Mouse (Mus musculus): ENCODE results near the gene Adgra1.

Adgra1 gene

DNA sequence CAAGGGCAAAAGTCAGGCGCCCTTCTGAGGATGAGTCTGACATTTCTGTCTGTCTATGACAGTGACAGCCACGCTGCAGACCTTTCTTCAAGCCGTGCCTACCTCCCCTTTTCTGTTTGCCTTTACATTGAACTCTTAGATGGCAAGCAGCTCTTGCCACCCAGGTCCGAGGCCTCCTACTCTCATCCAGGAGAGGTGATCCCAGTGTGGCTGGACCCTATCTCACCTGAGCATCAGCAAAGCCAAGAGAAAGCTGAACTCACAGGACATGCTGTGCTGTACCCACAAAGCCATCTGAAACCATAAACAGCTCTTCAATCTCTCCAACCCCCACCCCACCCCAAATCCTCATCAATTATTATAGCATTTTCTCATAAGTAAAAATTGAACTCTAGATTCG is 16.7 kb downstream of the Adgra1 start:
- DNase-seq: peak; percentile 64

DNA sequence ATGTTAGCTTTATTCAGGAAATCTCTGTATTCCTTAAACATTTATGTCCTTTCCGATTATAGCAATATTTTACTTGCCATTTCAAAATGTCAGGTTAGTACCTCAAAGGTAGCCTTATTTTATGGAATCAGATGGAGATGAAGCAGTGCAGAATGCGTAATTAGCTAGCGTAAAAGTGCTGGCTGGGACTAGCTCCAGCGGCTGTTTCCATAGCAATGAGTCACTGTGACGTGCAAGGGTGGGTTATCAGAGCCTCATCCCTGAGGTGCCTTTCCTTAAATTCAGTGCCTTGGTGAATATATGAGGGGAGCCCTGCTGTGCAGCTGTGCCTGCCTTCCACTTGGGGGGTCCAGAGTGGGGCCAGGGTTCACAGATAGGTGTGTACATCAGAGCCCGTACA is 17.1 kb downstream of the Adgra1 start:
- DNase-seq: peak; percentile 83

DNA sequence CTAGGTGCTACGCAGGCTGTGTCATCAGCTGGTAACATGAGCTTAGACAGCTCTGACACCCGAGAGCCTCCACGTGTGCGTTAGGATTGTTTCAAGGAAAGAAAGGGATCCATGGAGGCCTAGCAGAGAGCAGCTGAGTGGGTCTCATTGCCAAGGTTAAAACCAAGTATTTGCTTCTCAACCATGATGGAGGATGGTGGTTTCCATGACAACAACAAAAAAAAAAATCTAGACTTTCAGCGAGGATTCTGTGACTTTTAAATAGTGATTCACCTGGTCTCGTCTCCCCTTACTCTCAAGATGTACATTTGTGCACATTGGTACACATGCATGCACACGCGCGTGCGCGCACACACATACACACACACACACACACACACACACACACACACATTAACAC is 21.3 kb downstream of the Adgra1 start:
- no peak for DNase-seq

DNA sequence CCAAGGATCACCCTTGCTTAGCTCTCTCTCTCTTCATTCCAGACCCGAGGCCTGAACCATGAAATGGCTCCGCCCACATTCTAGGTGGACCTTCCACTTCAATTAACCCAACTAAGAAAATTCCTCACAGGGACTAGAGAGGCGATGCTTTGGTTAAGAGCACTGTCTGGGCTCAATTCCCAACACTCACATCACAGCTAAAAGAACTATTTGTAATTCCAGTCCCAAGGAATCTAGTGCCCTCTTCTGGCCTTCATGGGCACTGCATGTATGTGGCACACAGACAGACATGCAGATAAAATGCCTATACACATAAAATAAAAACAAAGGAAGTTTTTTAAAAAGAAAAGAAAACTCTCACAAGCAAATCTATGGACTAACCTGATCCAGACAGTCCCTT is 27.4 kb downstream of the Adgra1 start:
- peak; percentile 88 for DNase-seq

DNA sequence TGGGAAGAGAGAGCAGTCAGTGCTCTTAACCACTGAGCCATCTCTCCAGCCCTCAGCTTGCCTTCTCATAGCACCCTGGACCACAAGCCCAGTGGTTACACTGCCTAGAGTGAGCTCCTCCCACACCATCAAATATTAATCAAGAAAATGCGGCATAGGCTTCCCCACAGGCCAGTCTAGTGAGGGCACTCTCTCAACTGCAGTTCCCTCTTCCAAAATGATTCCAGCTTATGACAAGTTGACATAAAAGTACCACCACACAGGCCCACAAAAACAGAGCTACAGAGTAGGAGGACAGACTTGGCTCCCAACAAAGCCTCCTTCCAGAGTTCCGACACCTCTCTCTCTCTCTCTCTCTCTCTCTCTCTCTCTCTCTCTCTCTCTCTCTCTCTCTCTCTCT is 29.1 kb downstream of the Adgra1 start:
- peak; percentile 70 for DNase-seq

DNA sequence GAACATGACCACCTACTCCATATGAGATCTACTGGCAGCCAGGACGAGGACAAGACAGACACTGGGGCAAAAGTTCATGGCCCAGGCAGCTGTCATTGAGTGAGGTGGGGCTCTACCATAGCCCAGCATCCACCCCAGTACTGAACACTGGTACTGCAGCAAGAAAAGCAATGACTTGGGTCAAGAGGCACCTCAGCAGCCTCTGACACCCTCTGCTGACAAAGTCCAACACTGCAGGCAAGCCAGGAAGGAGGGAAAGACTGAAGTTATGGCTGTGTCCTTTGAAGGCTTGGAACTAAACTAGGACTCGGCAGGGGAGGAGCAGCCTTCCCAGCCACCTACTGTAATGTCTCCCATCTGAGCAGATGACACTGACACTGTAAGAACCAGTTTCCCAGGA is 30.3 kb downstream of the Adgra1 start:
- DNase-seq: peak; percentile 70

DNA sequence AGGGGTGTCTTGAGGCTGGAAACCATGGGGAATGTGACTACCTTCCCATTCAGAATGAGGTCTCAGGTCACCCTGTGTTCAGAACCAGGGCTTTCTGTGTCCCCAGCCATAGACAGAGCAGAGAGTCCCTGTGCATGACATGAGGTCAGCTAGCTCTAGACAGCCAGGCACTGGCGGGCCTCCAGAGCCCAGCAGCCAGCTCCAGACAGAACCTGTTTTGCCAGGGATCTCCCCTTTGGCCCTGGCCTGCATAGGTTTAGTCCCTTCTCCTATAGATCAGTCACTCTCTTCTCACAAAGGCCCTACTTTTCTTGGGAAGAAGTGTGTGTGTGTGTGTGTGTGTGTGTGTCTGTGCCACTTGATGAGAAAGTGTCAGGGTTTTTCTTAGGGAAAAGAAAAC is 30.9 kb downstream of the Adgra1 start:
- DNase-seq: peak; percentile 54

DNA sequence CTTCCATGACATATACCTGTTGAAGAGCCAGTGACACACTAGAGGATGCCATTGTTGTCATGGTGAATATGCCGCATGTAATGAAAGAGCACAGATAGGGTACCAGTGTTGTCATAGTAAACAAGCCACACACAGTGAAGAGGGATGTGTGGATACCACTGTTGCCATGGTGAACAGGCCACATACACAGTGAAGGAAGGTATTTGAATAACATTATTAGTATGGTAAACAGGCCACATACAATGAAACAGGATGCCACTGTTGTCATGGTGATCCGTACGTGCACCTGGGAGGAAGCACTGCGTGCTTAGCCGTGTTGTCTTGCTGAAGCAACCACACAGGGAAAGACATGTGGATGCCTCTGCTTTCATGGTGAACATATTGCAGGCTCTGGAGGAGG is 37.0 kb downstream of the Adgra1 start:
- DNase-seq: no peak

DNA sequence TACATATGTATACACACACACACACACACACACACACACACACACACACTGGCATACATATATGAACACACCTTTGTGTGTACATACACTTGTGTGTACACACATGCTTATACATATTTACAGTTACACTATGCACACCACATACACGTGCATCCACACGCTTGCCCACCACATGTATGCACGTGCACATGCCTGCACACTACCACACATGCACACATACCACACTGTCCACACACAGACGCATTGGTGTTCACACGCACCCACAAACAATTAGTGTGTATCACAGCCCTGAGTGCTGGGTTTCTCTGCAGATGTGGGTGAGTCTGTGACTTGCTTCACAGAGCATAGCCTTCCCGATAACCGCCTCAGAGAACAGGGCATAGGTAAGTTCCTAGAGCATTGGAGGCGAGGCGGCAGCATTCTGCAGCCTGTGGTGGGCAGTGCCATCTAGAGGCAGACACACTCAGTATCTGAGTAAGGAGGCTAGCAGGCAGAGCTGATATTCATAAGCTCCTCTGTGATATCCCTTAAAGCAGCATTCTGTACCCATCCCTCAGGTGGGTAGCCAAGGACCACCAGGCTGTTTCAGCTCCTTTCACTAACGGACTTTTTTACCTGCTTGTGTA is 43.3 kb downstream of the Adgra1 start:
- DNase-seq: no peak

DNA sequence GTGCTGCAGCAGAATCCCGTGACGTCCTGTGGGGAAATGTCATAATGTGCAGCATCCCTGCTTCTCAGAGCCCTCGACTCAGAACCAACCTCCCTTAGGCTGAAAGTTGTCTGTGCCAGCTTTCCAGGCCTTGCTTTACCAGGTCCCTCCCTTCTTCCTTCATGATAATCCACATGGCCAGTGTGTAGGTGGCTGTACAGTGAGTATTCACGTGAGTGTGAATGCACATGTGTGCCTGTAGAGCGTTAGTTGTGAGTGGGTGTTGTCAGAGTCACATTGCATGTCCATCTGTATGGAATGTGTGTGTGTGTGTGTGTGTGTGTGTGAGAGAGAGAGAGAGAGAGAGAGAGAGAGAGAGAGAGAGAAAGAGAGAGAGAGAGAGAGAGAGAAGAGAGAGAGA is 44.1 kb downstream of the Adgra1 start:
- DNase-seq: no peak

DNA sequence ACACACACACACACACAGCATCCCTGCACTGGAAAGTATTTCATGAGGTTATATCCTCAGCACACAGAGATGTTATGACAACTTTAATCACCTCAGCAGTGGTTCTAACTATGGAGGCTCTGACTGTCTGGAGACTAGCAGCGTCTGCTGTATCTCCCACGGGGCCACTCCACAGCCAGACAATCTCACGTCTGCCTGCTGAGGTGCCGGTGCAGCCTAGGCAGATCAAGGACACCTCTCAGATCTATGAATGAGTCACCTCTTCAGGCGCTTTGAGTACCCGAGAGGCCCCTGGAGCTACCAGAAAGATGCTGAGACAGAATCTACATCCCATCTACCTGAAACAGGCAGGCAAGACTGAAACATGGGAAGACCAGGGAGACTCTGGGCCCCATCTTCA is 44.6 kb downstream of the Adgra1 start:
- DNase-seq: no peak

DNA sequence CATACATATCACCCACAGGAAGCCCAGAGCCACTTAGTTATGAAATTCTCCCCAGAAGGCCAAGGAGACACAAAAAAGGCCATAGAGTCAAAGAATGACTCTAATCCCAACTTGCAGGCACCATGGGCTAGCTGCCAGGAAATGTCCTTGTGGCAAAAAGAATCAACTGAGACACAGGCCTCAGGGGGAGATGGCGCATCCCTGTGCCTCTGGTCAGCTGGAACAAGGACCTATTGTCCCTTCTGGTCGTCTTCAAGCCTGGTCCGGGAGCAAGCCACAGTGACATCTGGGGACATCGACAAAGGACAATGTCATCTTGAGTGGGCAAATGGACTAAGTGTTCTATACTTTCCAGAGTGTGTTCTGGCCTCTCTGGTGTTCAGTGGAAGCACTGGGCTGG is 49.6 kb downstream of the Adgra1 start:
- DNase-seq: no peak

DNA sequence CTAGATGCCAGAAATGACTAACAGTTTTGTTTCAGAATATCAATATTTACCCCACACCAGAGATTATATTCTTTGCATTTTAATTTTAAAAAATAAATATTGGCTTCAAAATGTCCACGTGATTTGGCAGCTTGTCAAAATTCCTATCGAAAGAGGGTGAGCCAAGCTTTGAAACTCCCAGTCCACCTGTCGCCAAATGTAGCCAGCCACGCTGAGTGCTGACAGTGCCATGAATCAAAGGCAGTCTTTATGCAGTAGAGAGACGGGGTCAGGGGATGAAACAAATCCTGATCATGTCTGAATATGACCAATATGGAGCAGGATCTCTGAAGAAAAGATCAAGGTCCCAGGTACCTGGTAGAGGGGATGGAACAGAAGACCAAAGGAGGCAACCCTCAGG is 57.8 kb downstream of the Adgra1 start:
- peak; percentile 58 for DNase-seq

DNA sequence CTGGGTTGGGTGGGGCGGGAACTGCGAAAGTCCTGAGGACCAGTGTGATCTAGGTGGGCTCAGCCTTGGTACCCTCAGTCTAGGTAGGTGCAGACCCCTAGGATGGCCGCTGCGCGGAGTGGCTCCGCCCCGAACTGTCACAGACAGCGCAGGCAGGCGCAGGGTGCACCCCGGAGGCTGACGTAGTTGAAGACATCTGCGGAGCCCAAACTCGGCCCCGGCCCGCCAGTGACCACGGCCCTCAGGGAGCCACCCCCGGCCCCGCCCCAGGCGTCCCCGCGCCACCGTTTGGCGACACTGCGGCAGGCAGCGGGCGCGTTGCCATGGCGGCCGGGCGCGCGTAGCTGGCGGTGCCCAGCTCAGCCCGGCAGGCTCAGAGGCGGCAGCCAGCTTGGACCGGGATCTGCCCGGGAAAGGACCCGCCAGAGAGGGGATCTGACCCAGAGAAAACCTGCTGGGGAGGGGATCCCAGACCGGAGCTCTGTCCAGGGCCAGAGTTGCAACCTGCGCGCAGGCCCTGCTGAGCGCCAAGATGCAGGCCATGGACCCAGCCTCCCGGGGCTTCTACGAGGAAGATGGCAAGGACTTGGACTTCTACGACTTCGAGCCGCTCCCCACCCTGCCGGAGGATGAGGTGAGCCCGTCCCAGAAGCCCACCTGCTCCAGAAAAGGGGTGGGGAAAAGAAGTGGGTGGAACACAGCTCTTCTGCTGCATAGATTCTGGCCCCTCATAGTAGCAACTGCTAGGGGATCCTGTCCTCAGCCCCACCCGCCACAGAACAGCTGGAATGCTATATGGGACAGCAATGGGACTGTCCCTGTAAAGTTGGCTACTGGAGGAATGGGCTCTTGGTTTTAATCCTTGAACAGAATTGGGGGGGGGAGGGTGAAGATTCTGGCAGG is 60.9 kb downstream of the Adgra1 start, which contains the start of gene Kndc1:
Kndc1 (plus strand) TSS at position 42 of the 903 bp plus-strand sequence.
- peak; percentile 74 for DNase-seq

DNA sequence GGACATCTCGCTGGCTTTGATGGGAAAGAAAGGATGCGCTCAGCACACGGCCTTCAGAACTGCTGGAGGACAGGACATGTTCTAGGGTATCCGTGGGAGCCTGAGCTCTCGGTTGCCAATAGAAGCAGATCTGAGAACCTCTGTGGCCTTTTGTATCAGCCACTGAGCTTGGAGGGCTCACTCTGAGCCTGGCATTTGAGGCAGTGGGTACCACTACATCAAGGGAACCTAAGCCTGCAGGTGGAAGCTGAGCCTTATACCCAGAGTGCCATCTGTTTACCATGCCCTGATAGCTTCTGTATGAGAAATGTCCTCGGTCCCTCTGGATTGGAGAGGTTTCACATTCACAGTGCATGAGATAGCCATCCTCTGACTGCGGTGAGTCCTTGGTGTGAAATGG is 62.3 kb downstream of the Adgra1 start:
- DNase-seq: no peak

DNA sequence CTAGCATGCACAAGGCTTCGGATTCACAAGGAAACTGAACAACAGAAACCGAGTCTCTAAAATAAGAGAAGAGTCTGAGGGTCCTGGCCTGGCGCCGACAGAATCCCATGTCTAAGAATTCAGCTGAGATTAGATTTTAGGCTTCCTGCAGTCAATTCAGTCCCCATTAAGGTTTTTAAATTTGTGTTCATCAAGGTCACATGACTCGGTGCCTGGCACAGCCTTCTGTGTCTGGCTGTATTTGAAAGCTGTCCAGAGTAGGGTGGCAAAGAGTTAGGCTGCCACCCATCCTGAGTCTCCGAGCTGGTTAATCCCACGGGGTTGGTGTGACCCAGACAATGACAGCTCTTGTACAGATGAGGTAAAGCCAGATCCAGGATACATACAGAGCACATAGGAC is 62.8 kb downstream of the Adgra1 start:
- DNase-seq: no peak

DNA sequence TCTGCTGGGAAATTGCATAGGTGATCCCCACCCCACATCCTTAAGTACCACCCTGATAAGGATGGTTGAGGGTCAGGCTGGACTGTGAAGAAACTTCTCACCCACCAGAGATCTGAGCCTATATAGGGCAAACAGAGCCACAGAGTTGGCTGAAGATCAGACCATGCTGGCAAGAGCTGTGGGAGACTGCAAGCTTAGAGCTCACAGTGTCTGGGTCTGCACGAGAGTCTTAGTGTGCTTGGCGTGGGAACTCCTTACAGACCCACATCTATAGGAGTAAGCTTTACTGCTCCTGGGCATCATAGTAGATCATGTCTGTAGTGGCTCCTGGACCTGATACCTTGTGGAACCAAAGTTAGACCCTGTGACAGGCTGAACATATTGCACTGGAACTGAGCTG is 64.6 kb downstream of the Adgra1 start:
- no peak for DNase-seq

DNA sequence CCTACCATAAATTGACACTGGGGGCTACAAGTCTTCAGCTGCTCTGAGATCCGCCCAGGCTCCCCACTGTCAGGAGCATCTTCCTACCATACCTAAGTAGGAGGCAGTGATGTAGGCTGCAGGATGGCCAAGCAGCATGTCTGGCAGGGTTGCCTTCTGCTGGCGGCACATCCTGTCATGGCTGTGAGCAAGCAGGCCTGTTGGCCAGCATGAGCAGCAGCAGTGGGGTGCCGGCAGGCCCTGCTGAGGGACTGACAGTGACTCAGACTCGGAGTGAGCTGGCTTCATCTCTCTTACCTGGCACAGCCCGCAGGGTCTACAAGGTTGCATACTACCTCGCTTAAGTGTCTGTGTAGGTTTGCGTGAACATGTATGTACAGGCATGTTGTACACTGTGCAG is 65.5 kb downstream of the Adgra1 start:
- no peak for DNase-seq

DNA sequence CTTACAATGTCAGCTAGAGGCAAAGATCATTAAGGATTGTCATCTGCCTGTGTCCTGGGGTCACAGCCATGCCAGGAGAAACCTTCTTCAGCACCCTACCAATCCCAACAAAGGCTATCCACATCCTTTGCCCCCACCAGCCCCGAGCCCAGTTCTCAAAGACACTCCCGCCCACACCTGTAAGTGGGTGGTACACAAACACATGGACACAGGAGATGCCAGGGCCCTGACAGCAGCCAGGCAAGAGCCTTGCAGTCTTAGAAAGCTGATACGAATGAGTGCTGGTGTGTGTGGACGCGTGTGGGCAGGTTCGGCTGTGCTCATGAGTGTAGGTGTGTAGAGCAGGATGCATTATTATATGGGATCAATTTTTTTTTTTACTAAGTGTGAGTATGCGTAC is 66.5 kb downstream of the Adgra1 start:
- no peak for DNase-seq

DNA sequence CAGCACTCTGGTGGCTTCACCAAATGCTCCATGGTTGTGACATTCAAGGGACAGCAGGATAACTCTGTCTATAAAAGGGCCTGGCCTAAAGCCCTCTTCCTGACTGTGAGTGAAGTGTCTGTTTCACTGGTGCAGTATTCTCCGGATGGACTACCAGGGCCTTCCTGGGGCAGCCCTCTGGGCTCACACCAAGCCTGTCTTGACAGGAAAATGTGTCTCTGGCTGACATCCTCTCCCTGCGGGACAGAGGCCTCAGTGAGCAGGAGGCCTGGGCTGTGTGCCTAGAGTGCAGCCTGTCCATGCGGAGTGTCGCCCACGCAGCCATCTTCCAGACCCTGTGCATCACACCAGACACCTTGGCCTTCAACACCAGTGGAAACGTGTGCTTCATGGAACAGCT is 66.9 kb downstream of the Adgra1 start:
- no peak for DNase-seq

DNA sequence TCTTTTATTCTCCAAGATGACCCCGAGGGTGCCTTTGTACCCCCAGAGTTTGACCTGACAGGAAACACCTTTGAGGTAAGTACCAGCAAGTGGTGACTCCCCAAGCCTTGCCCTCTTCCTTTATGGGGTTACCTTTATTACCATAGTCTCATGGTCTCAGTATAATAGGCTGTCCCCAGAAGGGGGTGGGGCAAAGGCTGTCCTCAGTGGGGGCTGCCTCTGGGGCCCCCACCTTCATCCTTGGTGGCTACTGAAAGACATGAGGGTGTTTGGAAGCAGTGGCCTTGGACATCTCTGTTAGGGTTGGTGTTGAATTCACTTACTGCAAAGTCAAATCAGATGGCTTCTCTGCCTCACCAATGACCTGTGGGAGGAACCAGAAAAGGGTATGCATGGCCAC is 68.0 kb downstream of the Adgra1 start:
- DNase-seq: no peak

DNA sequence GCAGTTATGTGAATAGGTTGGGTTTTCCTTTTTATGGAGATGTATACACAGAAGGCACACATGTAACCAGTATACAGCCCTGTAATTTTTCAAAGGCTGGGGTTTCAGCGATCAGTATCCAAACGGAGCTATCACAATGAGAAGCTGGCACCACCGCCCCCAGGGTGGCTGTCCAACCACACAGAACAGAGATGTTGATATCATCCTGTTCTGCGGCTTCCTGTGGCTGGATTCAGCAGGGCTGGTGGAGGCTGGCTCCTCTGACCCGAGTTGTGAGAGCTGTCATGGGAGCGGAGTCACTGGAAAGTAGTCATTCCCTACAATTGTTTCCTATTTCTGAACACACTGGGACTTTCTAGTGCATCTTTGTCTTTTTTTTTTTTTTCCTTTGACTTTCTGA is 71.3 kb downstream of the Adgra1 start:
- no peak for DNase-seq

DNA sequence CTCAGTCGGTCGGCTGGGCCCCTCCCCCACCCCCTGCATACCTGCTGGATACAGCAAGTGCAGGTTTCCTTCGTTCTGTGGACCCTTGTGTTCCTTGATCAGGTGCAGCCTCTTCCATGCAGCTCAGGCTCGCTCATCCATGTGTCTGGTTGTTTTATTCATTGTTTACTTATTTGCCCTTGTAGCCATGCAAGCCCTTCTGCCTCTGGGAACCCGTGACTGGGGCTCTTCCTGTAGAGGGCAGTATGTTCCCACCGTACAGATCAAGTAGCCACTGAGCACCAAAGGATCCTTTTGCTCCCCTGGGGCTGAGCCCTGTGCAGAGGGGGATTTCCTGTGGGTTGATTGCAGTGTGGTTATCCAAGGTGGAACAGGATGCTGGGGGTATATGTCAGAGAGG is 71.7 kb downstream of the Adgra1 start:
- DNase-seq: peak; percentile 89

DNA sequence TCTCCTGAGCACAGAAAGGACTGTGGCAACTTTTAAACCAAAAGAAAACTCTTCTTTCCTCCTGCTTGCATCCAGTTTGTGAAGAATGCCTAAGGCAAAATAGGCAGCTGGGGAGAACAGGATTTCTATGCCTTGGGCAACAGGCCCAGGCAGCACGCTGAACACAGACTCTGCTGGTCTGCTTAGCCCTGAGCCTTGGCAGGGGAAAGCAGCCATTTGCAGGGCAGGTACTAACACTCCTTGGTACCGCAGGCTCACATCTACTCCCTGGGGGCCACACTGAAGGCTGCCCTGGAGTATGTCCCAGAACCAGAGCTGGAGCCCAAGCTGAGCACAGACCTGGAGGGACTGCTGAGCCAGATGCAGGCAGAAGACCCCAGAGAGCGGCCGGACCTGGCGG is 74.2 kb downstream of the Adgra1 start:
- DNase-seq: no peak

DNA sequence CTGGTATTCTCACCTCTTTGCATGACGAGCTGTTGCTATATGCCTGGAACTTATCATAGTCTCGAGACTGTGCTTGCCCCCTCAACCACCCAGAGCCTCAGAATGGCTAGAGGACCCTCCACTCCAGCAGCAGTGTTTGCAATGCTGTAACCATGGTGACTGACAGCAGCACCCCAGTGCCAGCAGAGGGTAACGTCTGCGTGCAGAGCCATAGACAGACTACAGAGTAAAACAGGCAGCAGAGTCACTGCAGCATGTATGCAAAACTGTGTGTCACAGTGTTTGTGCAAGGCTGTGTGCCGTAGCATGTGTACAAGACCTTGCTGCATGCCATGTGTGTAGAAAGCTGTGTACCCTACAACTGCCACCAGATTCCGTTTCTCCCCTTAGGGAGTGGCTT is 75.5 kb downstream of the Adgra1 start:
- DNase-seq: no peak
